Mouse (Mus musculus): ENCODE measurements around the gene Tle2. TPM values are rescaled to one million over a fixed set of nuclear protein-coding genes. Genes with fewer than 3 reads are reported as not detected.

The Tle2 gene
- polyA plus RNA-seq (2014; fragmentation: Nextera tagmentation; extraction: Ambion mirVana): 32.4 and 37.3 TPM in 2 replicates

DNA sequence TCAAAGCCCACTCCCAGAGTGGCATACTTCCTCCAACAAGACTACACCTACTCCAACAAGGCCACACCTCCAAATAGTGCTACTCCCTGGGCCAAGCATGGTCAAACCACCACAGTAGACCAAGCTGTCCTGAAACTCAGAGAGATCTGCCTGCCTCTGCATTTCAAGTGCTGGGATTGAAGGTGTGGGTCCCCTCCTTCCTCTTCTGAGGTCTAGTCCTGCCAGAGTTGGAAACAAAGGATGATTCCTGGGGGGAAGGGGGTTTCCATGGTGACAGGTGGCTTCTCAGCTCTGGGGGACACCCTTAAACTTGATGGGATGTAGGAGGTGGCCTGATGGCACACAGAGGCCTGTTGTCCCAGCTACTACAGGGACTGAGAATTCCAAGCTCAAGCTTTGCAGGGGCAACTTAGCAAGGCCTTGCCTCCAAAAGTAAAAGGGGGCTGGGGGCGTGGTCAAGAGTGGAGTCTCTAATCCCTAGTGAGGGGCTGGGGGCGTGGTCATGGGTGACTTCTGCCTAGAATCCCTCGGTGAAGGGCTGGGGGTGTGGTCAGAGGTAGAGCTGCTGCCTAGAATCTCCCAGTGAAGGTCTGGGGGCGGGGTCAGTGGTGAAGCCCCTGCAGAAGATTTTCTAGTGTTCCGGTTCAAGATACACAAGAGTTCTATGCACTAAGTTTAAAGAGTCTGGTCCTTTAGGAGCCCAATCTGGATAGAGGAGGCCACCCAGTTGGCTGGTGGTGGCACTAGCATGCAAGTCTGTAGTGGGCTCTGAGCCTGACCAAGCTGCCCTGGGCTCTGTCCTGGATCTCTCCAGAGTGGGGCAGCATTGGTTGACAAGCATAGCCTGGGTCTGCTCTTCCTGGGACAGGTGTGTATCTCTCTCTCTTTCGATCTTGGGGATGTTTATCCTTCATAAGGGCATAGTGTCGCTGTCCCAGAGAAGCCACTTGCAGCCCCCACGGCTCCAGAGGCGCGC lies at the start of gene Tle2:
TSS of gene Tle2 (plus strand) at position 481 of the 976 bp plus-strand sequence.
- ATAC-seq (ENCODE audit: low read depth): no peak
- Histone ChIP-seq H3K27ac (ENCODE audit: low read depth, low read length) (0 out of 2 replicates have a peak within 1 kb of the TSS, but pooled peaks have one; percentile 28), H3K9me3 (ENCODE audit: control insufficient read depth, low read length) (no peaks in the 10 kb centered on the region), H3K4me3 (ENCODE audit: low read depth, low read length) (peak within 1 kb of the TSS; percentile 51), H3K9ac (replicated peaks; ENCODE audit: low read depth, low read length) (peak within 1 kb of the TSS; percentile 77), H3K4me2 (ENCODE audit: low read depth, low read length) (peak within 1 kb of the TSS; percentile 67), H3K27me3 (ENCODE audit: control insufficient read depth, insufficient read depth, low read length) (peaks cover 15% of the 10 kb centered on the region), H3K4me1 (ENCODE audit: control insufficient read depth, insufficient read depth, low read length) (peaks cover 25% of the 10 kb centered on the region), H3K36me3 (ENCODE audit: control insufficient read depth, insufficient read depth, low read length) (no peaks in the 10 kb centered on the region)
- WGBS: 26% methylated on average over 10 of the region's 10 CpGs

DNA sequence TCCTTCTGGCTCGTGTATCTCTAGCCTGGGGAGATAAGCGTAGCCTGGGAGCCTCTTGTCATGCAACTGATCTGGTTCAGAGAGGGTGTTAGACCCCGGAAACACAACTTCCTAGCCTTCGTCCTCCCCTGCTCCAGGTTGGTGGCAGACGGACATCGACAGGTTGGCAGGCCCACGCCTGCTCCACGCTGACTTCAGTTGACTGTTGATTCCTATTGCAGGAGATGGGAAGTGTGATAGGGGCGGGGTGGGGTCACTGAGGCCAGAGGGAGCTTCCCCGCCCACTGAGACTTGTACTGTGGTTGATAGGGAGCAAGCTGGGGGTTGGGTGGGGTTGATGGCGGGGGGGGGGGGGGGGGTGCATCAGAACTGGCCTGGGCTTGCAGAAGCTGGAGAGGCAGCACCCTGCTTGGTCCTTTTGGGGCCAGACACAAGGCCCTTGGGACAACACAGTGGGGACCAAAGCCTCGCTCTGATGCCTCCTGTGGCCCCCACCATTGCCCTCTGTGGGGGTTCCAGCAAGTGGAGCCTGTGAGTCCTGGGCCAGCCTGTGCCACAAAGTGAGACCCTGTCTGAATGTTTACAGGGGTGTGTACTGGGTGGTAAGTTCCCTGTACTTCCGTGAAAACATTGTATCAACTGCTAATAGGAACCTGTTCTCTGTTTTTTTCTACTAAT lies 49.2 kb upstream of the Tle2 start:
- Histone ChIP-seq H3K4me2 (ENCODE audit: low read depth, low read length) (no peak overlapping the region), H3K36me3 (ENCODE audit: control insufficient read depth, insufficient read depth, low read length) (peaks cover 14% of the 10 kb centered on the region), H3K4me3 (ENCODE audit: low read depth, low read length) (no peak overlapping the region), H3K27me3 (ENCODE audit: control insufficient read depth, insufficient read depth, low read length) (no peaks in the 10 kb centered on the region), H3K4me1 (ENCODE audit: control insufficient read depth, insufficient read depth, low read length) (no peaks in the 10 kb centered on the region), H3K27ac (ENCODE audit: low read depth, low read length) (no peak overlapping the region), H3K9me3 (ENCODE audit: control insufficient read depth, low read length) (no peaks in the 10 kb centered on the region), H3K9ac (replicated peaks; ENCODE audit: low read depth, low read length) (no peak overlapping the region)
- 71% methylated on average over 13 of the region's 13 CpGs for WGBS
- ATAC-seq (ENCODE audit: low read depth): no peak

DNA sequence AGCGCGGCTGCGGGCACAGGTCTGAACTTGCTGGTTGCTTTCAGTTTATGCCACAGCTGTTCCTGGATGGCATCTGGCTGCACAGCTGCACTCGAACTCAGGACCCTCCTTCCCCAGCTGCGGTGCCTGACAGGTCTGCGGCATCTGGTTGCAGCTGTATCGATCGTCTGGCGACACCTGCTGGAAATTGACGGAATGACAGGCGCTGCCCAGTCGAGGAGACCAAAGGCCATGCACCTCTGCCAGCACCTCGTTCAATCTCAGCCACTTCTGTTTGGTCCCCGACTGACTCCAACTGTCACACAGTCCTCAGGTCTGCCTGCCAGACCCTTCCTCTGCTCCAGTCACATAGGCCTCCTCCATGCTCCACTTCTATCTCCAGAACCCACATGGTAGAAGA lies 47.6 kb upstream of the Tle2 start:
- WGBS: 11% methylated on average over 14 of the region's 14 CpGs
- ATAC-seq (ENCODE audit: low read depth): no peak; the same call in 1 of the 2 replicates
- Histone ChIP-seq H3K9ac (replicated peaks; ENCODE audit: low read depth, low read length) (no peak overlapping the region), H3K9me3 (ENCODE audit: control insufficient read depth, low read length) (no peaks in the 10 kb centered on the region), H3K4me1 (ENCODE audit: control insufficient read depth, insufficient read depth, low read length) (no peaks in the 10 kb centered on the region), H3K27me3 (ENCODE audit: control insufficient read depth, insufficient read depth, low read length) (no peaks in the 10 kb centered on the region), H3K4me2 (ENCODE audit: low read depth, low read length) (no peak overlapping the region), H3K36me3 (ENCODE audit: control insufficient read depth, insufficient read depth, low read length) (peaks cover 23% of the 10 kb centered on the region), H3K4me3 (ENCODE audit: low read depth, low read length) (no peak overlapping the region), H3K27ac (ENCODE audit: low read depth, low read length) (no peak overlapping the region)

GRCm38 (mm10) chr10:81534826-81535225 lies 39.5 kb upstream of the Tle2 start:
- Histone ChIP-seq H3K36me3 (ENCODE audit: control insufficient read depth, insufficient read depth, low read length) (peaks cover 19% of the 10 kb centered on the region), H3K27me3 (ENCODE audit: control insufficient read depth, insufficient read depth, low read length) (no peaks in the 10 kb centered on the region), H3K4me1 (ENCODE audit: control insufficient read depth, insufficient read depth, low read length) (no peaks in the 10 kb centered on the region), H3K4me3 (ENCODE audit: low read depth, low read length) (no peak overlapping the region), H3K9ac (replicated peaks; ENCODE audit: low read depth, low read length) (no peak overlapping the region), H3K27ac (ENCODE audit: low read depth, low read length) (no peak overlapping the region), H3K9me3 (ENCODE audit: control insufficient read depth, low read length) (no peaks in the 10 kb centered on the region), H3K4me2 (ENCODE audit: low read depth, low read length) (no peak overlapping the region)
- no peak for ATAC-seq (ENCODE audit: low read depth)
- 64% methylated on average over 16 of the region's 16 CpGs for WGBS

GRCm38 (mm10) chr10:81536734-81537133 lies 37.6 kb upstream of the Tle2 start:
- H3K27me3 ChIP-seq (ENCODE audit: control insufficient read depth, insufficient read depth, low read length): no peaks in the 10 kb centered on the region
- peaks cover 8% of the 10 kb centered on the region for H3K36me3 ChIP-seq (ENCODE audit: control insufficient read depth, insufficient read depth, low read length)
- 0 out of 2 replicates have a peak, but pooled peaks cover 2% of the 10 kb centered on the region for H3K4me1 ChIP-seq (ENCODE audit: control insufficient read depth, insufficient read depth, low read length)
- 82% methylated on average over 6 of the region's 6 CpGs for WGBS
- ATAC-seq (ENCODE audit: low read depth): no peak
- no peak overlapping the region for H3K4me2 ChIP-seq (ENCODE audit: low read depth, low read length)
- no peaks in the 10 kb centered on the region for H3K9me3 ChIP-seq (ENCODE audit: control insufficient read depth, low read length)
- H3K4me3 ChIP-seq (ENCODE audit: low read depth, low read length): no peak overlapping the region
- no peak overlapping the region for H3K9ac ChIP-seq (replicated peaks; ENCODE audit: low read depth, low read length)
- no peak overlapping the region for H3K27ac ChIP-seq (ENCODE audit: low read depth, low read length)

DNA sequence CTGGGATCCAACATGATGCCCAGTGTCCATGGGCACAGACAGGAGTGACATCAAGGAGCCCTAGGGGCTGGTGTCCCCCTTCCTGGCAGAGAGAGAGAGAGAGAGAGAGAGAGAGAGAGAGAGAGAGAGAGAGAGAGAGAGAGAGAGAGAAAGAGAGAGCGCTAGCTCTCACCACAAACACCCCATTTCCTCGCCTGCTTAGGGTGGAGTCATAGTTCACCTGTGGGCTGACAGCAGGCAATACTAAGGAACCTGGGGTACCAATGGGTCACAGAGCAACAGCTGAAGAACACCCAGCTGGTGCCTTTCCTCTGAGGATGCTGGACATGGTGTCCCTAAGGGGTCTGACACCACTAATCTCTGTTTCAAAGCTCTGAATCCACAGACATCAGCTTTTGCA lies 36.9 kb upstream of the Tle2 start:
- Histone ChIP-seq H3K4me2 (ENCODE audit: low read depth, low read length) (no peak overlapping the region), H3K9ac (replicated peaks; ENCODE audit: low read depth, low read length) (no peak overlapping the region), H3K9me3 (ENCODE audit: control insufficient read depth, low read length) (no peaks in the 10 kb centered on the region), H3K4me1 (ENCODE audit: control insufficient read depth, insufficient read depth, low read length) (peaks cover 9% of the 10 kb centered on the region), H3K4me3 (ENCODE audit: low read depth, low read length) (no peak overlapping the region), H3K27me3 (ENCODE audit: control insufficient read depth, insufficient read depth, low read length) (no peaks in the 10 kb centered on the region), H3K27ac (ENCODE audit: low read depth, low read length) (no peak overlapping the region), H3K36me3 (ENCODE audit: control insufficient read depth, insufficient read depth, low read length) (peaks cover 8% of the 10 kb centered on the region)
- ATAC-seq (ENCODE audit: low read depth): no peak
- 80% methylated on average over 2 of the region's 2 CpGs for WGBS

- Histone ChIP-seq H3K4me1 (ENCODE audit: control insufficient read depth, insufficient read depth, low read length) (peaks cover 19% of the 10 kb centered on the region), H3K9ac (replicated peaks; ENCODE audit: low read depth, low read length) (no peak overlapping the region), H3K27me3 (ENCODE audit: control insufficient read depth, insufficient read depth, low read length) (no peaks in the 10 kb centered on the region), H3K4me3 (ENCODE audit: low read depth, low read length) (no peak overlapping the region), H3K36me3 (ENCODE audit: control insufficient read depth, insufficient read depth, low read length) (no peaks in the 10 kb centered on the region), H3K9me3 (ENCODE audit: control insufficient read depth, low read length) (no peaks in the 10 kb centered on the region), H3K4me2 (ENCODE audit: low read depth, low read length) (no peak overlapping the region), H3K27ac (ENCODE audit: low read depth, low read length) (no peak overlapping the region)
- WGBS: 87% methylated on average over 3 of the region's 3 CpGs
- ATAC-seq (ENCODE audit: low read depth): no peak
These were observed 35.9 kb upstream of the Tle2 start for GRCm38 (mm10) chr10:81538321-81539048.

- peaks cover 30% of the 10 kb centered on the region for H3K4me1 ChIP-seq (ENCODE audit: control insufficient read depth, insufficient read depth, low read length)
- ATAC-seq (ENCODE audit: low read depth): no peak
- no peak overlapping the region for H3K4me2 ChIP-seq (ENCODE audit: low read depth, low read length)
- H3K4me3 ChIP-seq (ENCODE audit: low read depth, low read length): no peak overlapping the region
- WGBS: 86% methylated on average over 5 of the region's 5 CpGs
- H3K27me3 ChIP-seq (ENCODE audit: control insufficient read depth, insufficient read depth, low read length): no peaks in the 10 kb centered on the region
- no peak overlapping the region for H3K9ac ChIP-seq (replicated peaks; ENCODE audit: low read depth, low read length)
- H3K27ac ChIP-seq (ENCODE audit: low read depth, low read length): no peak overlapping the region
- no peaks in the 10 kb centered on the region for H3K36me3 ChIP-seq (ENCODE audit: control insufficient read depth, insufficient read depth, low read length)
- no peaks in the 10 kb centered on the region for H3K9me3 ChIP-seq (ENCODE audit: control insufficient read depth, low read length)
These were observed 33.0 kb upstream of the Tle2 start for GRCm38 (mm10) chr10:81541363-81541762.

Data from neural tube, embryonic 14.5 days (tissue).